Comparison of ENCODE assay signal across 28 mouse cellular contexts in genomic region chr12:65681826-65682225, GRCm38 (mm10).
"Had no signal": no experiment of that assay in that cellular context is flagged by ENCODE, and none has a peak within 500 bp of the region (broad histone marks: within the 10 kb centered on the region; RNA-seq: fewer than 3 reads in every experiment).

No protein-coding gene starts in this region.

- H3K27me3 ChIP-seq: heart, embryonic 12.5 days; hindbrain, embryonic 12.5 days; intestine, embryonic 15.5 days; kidney, embryonic 15.5 days; limb, embryonic 13.5 days; limb, embryonic 15.5 days; liver, embryonic 12.5 days had no signal

- H3K27ac ChIP-seq: gastrocnemius, adult 2 months; heart, embryonic 10.5 days; hindbrain, embryonic 10.5 days; hindbrain, embryonic 12.5 days; hindbrain, embryonic 14.5 days; intestine, embryonic 15.5 days; kidney, embryonic 15.5 days; kidney, postnatal 0 days; limb, embryonic 13.5 days; limb, embryonic 15.5 days; liver, embryonic 12.5 days; liver, embryonic 14.5 days had no signal

- H3K4me3 ChIP-seq: gastrocnemius, adult 2 months; heart, embryonic 10.5 days; heart, embryonic 12.5 days; hindbrain, embryonic 10.5 days; hindbrain, embryonic 12.5 days; intestine, embryonic 15.5 days; kidney, embryonic 15.5 days; limb, embryonic 13.5 days; limb, embryonic 15.5 days; liver, embryonic 12.5 days had no signal

- DNase-seq: gastrocnemius, adult 2 months; gastrocnemius, postnatal 10 days; gastrocnemius, postnatal 25 days; heart, adult 18-20 months; heart, postnatal 10 days; heart, postnatal 4 days; kidney, adult 2 months; kidney, adult 9 months; kidney, postnatal 14 days; kidney, postnatal 36 days; layer of hippocampus, adult 9-11 months; layer of hippocampus, postnatal 36 days; left cerebral cortex, postnatal 4 days had no signal

- H3K9ac ChIP-seq: heart, embryonic 12.5 days; hindbrain, embryonic 12.5 days; hindbrain, embryonic 14.5 days; intestine, embryonic 15.5 days; kidney, embryonic 15.5 days; limb, embryonic 13.5 days; limb, embryonic 15.5 days; liver, embryonic 12.5 days; liver, embryonic 14.5 days had no signal

- H3K4me2 ChIP-seq: heart, embryonic 12.5 days; hindbrain, embryonic 12.5 days; hindbrain, embryonic 14.5 days; intestine, embryonic 15.5 days; kidney, embryonic 15.5 days; limb, embryonic 13.5 days; limb, embryonic 15.5 days; liver, embryonic 12.5 days had no signal

- H3K36me3 ChIP-seq: heart, embryonic 10.5 days; heart, embryonic 12.5 days; hindbrain, embryonic 10.5 days; hindbrain, embryonic 12.5 days; intestine, embryonic 15.5 days; kidney, embryonic 15.5 days; limb, embryonic 13.5 days; limb, embryonic 15.5 days; liver, embryonic 12.5 days had no signal

- H3K4me1 ChIP-seq: heart, embryonic 10.5 days; heart, embryonic 12.5 days; hindbrain, embryonic 10.5 days; hindbrain, embryonic 12.5 days; intestine, embryonic 15.5 days; kidney, embryonic 15.5 days; limb, embryonic 13.5 days; limb, embryonic 15.5 days; liver, embryonic 12.5 days had no signal

- ATAC-seq: hindbrain, embryonic 16.5 days; inflammation-experienced regulatory T-cells, adult 6 months; intestine, embryonic 15.5 days; intestine, postnatal 0 days; liver, embryonic 12.5 days had no signal

- H3K9me3 ChIP-seq: heart, embryonic 10.5 days; heart, embryonic 12.5 days; hindbrain, embryonic 10.5 days; hindbrain, embryonic 12.5 days; intestine, embryonic 15.5 days; kidney, embryonic 15.5 days; limb, embryonic 13.5 days; limb, embryonic 15.5 days; liver, embryonic 12.5 days had no signal
